Mouse (Mus musculus) embryonic fibroblast, embryonic 13.5 days (primary cell): ENCODE results near the gene Slc25a24. TPM values are rescaled to one million over a fixed set of nuclear protein-coding genes. Genes with fewer than 3 reads are reported as not detected.

Experiments used
- H3K27ac ChIP-seq: 2 replicates; pipeline ENCODE4 v1.5.1; 2012; ENCODE audit warnings: low read length, control low read depth, inconsistent platforms; ENCODE audit not compliant: insufficient read depth
- H3K4me1 ChIP-seq: 2 replicates; pipeline ENCODE4 v1.6.1; 2011; ENCODE audit warnings: low read length; ENCODE audit not compliant: control insufficient read depth, insufficient read depth
- H3K4me3 ChIP-seq: 2 replicates; pipeline ENCODE4 v1.5.1; 2011; ENCODE audit warnings: mild to moderate bottlenecking, control low read depth, low read length; ENCODE audit not compliant: insufficient read depth
- CTCF ChIP-seq: IDR thresholded peaks from 2 replicates; pipeline ENCODE4 v1.5.1; 2011; ENCODE audit warnings: mild to moderate bottlenecking, control low read depth, low read length, moderate library complexity, borderline replicate concordance; ENCODE audit not compliant: insufficient read depth
- POLR2A ChIP-seq: IDR thresholded peaks from 2 replicates; pipeline ENCODE4 v1.6.1; 2011; ENCODE audit warnings: low read depth, mild to moderate bottlenecking, control low read depth, low read length, moderate library complexity
- polyA plus RNA-seq: library from polyadenylated mRNA; stranded (reverse); fragments of >200 nt; gene quantifications from 2 replicates; pipeline ENCODE4 v1.2.4, GENCODE M21; 2011; ENCODE audit warnings: low read depth; ENCODE audit not compliant: missing spikeins, insufficient read length

The Slc25a24 gene
- polyA plus RNA-seq, result 58.7 and 72.0 TPM in 2 replicates

DNA sequence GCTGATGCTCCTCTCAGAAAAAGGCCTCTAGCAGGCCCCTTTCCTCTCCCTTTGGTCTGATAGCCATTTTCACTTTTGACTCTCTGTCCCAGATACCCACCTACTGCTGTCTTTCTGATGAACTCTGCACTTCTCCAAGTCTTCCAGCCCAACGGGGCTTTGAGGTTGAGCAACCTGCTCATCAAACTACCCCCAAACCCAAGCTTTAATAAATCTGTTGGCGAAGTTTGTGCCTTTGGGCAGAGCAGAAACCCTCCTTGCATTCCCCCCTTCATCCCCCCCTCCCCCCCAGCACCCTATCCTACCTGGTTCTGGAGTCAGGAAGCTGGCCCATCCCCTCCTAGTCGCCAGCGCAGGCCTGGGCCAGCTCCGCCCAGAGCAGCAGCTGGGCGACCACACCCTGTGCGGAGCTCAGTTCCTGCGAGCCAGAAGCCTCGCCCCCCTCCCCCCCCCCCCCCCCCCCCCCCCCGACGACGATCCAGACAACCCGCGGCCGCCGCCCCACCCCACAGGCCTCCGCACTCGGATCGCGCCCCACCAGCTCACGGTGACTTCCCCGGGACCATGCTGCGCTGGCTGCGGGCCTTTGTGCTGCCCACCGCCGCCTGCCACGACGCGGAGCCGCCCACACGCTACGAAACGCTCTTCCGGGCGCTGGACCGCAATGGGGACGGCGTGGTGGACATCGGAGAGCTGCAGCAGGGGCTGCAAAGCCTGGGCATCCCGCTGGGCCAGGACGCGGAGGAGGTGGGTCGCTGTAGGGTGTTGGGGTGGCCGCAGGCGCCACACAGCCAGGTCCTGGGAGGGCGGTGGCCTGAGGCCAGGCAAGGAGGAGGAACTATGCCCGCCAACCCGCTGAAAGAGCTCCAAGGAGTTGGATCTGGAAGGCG, at the start of gene Slc25a24:
Gene Slc25a24 (plus strand): TSS at position 509 of the 890 bp plus-strand sequence.
- Histone ChIP-seq H3K4me1 (peaks cover 8% of the 10 kb centered on the region; the same call in 1 of the 2 replicates), H3K27ac (peak within 1 kb of the TSS; percentile 96), H3K4me3 (peak within 1 kb of the TSS; percentile 80)
- TF ChIP-seq CTCF (no peak), POLR2A (peak; percentile 72)

DNA sequence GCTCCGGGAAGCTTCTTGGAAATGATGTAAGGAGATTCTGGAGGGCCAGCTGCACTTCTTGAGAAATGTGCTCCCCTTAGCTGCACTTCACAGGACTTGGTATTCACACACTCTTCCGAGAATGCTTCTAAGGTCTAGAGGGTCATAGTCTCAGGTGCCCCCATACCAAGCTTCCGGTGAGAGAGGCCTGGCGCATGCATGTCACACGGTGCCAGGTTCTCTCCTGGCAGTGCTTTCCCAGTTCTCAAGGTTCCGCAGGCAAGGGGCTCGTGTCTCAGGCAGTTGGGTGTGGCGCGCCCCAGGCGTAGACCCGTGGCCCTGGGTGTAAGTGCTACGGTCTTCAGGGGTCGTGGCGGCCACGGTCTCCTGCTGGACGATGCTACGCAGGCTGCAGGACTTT, 42.8 kb upstream of the Slc25a24 start, which contains the start of gene Slc25a54:
Gene Slc25a54 (plus strand): TSS at position 301 of the 400 bp plus-strand sequence.
- Histone ChIP-seq H3K4me3 (no peak within 1 kb of the TSS), H3K27ac (no peak within 1 kb of the TSS), H3K4me1 (no peaks in the 10 kb centered on the region)
- no peak for TF ChIP-seq POLR2A

DNA sequence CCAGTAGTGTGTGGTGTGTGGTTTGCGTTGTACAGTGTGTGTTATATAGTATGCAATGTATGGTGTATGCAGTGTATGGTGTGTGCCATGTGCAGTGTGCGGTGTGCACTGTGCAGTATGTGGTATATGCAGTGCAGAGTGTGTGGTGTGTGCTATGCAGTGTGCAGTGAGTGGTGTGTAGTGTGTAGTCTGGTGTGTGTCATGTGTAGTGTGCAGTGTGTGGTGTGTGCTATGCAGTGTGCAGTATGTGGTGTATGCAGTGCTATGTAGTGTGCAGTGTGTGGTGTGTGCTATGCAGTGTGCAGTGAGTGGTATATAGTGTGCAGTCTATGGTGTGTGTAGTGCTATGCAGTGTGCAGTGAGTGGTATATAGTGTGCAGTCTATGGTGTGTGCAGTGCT, 38.5 kb upstream of the Slc25a24 start:
- Histone ChIP-seq H3K27ac (no peak overlapping the region), H3K4me1 (no peaks in the 10 kb centered on the region), H3K4me3 (no peak overlapping the region)
- no peak for TF ChIP-seq POLR2A
- no peak for TF ChIP-seq CTCF

DNA sequence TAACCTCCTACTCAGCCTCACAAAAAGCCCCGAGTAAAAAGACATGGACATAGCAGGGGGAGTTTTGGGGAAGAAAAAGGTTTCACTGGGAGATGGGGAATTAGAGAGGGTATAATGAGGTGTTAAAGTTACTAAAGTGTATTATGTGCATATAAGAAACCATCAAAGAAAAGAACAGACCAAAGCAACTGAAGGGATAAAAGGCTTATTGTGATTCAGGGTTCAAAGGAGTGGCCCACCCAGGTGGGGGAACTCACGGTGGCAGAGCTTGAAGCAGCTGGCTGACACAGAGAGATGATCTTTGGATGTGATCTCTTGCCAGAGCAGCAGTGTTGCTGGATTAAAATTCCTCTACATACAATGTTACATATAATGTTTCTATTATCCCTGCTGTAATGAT, 34.5 kb upstream of the Slc25a24 start:
- no peak overlapping the region for H3K27ac ChIP-seq
- H3K4me1 ChIP-seq, result no peaks in the 10 kb centered on the region
- TF ChIP-seq CTCF (no peak), POLR2A (no peak)
- no peak overlapping the region for H3K4me3 ChIP-seq

DNA sequence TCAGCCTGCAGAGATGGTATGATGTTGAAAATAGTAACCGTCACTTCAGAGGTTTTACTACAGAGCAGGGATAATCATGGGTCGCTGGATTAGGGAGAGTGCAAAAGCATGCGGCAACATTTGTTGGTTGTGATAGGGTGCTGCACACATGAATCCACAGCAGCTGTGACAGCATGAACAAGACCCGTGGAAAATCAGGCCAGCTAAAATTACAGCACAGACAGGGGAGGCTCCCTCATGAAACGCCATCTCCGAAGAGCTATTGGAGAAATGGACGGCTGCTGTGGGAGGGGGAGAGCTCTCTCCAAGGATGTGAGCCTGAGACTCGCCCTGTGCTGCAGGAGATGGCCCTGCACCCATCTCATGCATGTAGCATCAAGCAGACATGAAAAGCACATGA, 18.2 kb upstream of the Slc25a24 start:
- TF ChIP-seq POLR2A, result no peak
- no peaks in the 10 kb centered on the region for H3K4me1 ChIP-seq
- no peak overlapping the region for H3K27ac ChIP-seq
- no peak overlapping the region for H3K4me3 ChIP-seq

DNA sequence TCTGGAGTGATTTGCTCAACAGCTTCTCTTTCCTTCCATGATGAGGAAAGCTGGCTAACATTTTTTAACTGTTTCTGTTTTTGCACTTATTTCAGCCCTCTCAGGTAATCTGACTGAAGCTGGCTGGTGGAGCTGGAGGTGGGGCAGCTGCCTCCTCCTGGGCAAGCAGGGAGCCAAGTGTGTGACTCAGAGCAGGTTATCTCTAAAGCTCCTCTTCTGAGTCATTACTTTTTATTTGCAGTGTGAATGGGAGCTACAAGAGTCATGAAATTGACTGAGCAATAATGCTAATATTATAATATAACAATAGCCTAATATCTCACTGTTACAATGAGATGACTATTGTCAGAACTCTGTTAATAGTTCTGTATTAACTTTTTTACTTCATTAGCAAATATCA, 5.8 kb upstream of the Slc25a24 start:
- no peaks in the 10 kb centered on the region for H3K4me1 ChIP-seq
- TF ChIP-seq POLR2A (no peak), CTCF (no peak)
- H3K4me3 ChIP-seq, result no peak overlapping the region
- H3K27ac ChIP-seq, result no peak overlapping the region

DNA sequence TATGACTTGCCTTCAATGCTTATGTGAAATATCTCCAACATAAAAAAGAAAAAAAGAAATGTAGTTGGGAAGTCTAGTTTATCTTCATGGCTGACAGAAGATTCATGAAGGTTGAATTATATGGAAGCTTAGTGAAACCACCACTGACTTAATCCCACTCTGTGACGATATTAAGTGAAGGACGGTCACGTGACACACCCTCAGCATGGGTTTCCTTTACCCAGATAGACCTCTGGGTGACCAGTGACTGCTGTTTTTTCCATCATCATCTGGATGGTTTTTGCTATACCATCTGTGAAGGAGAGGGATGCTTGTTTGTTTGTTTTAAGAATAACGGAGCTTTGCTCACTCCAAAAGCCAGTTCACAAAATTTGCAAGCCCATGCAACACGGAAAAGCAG, 3.4 kb upstream of the Slc25a24 start:
- H3K27ac ChIP-seq, result no peak overlapping the region
- TF ChIP-seq POLR2A, result no peak
- TF ChIP-seq CTCF, result no peak

DNA sequence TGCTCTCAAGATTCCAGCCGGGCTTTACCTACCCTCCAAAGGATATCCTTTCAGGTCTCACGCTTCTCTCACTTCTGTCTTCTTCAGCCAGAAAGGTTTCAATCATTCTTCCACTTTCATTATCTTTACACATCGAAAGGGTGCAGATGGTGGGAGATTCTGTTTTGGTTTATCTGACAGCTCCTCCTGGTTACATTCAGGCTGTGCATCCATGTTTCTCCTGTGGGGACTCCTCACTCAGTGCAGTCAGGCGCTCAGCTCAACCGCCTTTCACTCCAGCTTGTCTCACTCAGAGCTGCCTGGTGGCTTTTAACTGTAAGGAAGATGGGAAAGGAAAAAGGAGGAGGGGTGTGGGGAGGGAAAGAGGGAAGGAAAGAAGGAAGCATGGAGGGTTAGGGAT, 3.0 kb upstream of the Slc25a24 start:
- no peak for TF ChIP-seq CTCF
- no peak for TF ChIP-seq POLR2A
- 0 out of 2 replicates have a peak, but pooled peaks cover 3% of the 10 kb centered on the region for H3K4me1 ChIP-seq
- H3K4me3 ChIP-seq, result no peak overlapping the region
- no peak overlapping the region for H3K27ac ChIP-seq

More for the DNA sequence above, 3.4 kb upstream of the Slc25a24 start:
- Histone ChIP-seq H3K4me1 (0 out of 2 replicates have a peak, but pooled peaks cover 3% of the 10 kb centered on the region), H3K4me3 (no peak overlapping the region)

DNA sequence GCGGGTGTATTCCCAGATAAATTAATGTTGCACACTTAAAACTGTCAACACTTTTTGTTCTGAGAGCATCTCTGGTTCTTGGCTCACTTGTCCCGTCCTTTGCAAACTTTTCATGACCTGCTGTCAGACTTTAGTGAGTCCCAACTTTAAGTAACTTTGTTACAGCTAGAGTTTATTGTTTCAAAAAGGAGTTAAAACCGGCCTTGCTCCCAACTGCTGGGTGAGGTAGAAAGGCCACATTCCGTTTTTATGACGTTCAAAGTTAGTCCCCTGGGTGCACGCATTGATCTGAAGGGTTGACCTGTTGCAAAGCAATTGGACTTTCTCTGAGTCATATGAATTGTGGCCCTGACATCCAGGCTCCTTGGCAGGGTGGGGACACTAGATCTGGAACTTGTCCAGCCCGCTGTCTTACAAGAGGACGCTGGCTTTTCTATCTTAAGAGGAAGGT, 607 bp downstream of the Slc25a24 start:
- Histone ChIP-seq H3K4me3 (peak overlapping the region; percentile 80), H3K4me1 (peaks cover 8% of the 10 kb centered on the region; the same call in 1 of the 2 replicates), H3K27ac (peak overlapping the region; percentile 96)
- TF ChIP-seq POLR2A (no peak; the same call in 1 of the 2 replicates), CTCF (no peak)

DNA sequence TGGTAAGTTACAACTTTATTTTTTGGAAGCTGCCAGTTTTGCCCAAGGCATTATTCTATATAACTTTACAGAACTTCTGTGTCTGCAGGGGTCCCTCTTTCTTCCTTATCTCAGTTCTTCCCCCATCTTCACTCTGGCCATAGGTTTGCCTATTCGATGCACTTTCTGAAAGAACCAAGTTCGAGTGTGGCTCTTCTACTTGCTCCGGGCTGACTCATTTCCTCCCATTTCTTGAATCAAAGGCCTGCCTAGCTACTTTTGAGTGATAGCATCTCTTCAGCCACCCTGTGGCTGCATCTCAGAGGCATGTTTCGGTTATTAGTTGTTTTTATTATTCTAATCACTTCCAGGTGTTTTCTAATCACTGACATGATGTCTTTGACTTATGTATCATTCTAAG, 1.1 kb downstream of the Slc25a24 start:
- peak; percentile 14; the same call in 1 of the 2 replicates for TF ChIP-seq POLR2A
- TF ChIP-seq CTCF, result no peak
- Histone ChIP-seq H3K27ac (peak overlapping the region; percentile 96), H3K4me3 (peak overlapping the region; percentile 80), H3K4me1 (peaks cover 8% of the 10 kb centered on the region; the same call in 1 of the 2 replicates)
